Mouse (Mus musculus): Measurements from ENCODE around the gene Sstr3.

The Sstr3 gene

DNA sequence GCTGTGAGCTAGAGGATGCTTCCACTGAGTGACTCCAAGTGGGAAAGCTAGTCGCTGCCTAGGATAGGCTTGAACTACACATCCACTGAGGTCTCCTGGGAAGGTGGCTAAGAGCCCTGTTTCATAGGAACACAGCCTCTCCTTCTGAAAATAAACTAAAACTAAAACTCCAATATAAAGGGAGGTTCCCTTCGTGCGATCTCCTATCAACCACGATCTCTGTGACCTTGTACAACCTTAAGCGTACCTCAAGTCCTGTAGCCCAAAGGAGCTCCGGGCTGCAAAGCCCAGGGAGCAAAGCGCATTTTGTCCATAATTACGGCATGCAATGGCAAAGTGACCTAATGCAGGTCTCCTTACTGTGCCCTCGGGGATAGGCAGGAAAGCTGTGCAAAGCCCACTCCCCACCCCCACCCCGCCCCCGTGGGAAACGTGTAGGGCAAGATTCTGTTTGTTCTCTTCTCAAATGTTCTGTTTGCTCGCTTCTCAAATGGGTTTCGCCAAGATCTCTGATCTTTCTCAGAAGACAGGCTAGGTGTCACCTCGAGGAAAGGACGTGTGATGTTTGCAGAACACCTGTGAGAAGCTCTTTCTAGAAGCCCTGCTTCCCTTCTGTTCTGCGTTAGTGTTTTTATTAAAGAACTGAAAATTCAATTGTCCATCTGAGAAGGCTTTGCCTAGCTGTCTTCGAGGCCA, 41.9 kb downstream of the Sstr3 start:
- DNase-seq (ENCODE audit: low spot score), result no peak

DNA sequence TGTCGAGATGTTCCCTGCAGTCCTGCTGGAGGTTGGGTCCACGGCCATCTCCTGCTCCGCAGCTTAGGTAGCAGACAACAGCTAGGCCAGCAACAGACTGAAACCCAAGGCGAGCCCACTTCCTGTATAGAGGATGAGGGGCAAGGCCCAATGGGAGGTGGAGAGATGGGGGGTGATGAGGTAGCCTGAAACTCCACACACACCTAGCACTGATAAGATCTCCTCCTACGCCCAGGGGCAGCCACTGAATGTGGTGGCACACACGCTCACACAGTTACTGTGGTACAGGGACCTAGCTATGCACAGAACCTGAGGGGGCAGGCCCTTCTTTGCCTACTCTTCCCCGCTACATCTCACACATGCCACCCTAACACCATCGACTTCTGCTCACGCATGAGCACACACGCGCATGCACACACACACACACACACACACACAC, 49.5 kb downstream of the Sstr3 start, which contains the start of gene Il2rb:
Il2rb (minus strand) TSS at position 304 of the 439 bp plus-strand sequence.
- no peak for DNase-seq (ENCODE audit: low spot score)

GRCm38 (mm10) chr15:78493401-78494010, 51.0 kb downstream of the Sstr3 start:
- DNase-seq (ENCODE audit: low spot score), result no peak

DNA sequence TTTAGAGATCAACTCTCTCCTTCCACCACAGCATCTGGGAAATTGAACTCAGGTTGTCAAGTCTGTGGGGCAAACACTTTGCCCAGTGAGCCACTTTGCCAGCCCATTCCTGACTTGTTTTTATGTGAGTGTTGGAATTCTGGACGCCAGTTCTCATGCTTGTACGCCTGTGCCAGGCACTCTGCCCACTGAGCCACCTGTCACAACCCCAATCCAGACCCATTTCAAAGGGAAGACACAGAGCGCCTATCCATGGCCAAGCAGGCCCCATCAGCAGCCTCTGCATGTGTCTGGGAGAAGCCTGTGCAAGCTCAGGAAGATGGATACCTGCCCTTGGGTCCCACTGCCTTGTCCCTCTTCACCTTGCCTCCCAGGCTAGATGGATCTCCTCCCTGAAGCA, 53.2 kb downstream of the Sstr3 start:
- DNase-seq (ENCODE audit: low spot score), result no peak

DNA sequence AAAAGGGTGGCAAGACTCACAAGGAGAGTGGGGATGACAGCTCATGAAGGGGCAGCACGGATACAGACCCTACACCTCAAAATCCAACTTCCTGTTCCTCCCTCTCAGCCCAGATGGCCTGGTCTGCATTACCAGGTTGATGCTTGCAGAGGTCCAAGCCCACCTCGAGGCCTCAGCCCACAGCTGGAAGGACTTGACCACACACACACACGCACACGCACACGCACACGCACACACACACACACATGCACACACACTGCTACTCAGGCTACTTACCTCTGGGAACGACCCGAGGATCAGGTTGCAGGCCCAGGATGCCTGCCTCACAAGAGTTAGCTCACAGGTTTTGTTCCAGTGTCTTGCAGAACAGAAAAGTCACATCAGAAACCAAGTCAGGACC, 54.6 kb downstream of the Sstr3 start:
- no peak for DNase-seq (ENCODE audit: low spot score)

DNA sequence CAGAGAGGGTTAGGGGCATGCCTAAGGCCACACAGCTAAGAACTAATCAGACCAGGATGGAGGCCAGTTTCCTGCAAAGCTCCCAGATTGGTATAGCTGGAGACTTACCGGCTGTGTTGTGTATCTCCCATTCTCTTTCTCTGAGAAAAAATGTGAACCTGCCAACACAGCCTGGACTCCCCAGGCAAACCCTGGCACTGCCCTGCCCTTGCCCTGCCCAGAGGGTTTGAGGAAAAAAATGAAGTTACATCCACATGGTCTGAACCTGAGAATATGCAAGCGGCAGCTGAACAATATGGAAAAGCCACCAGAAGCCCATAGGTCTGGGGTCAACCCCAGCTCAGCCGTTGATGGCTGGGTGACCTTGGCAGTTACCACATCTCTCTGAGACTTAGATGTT, 55.2 kb downstream of the Sstr3 start:
- DNase-seq (ENCODE audit: low spot score), result no peak

DNA sequence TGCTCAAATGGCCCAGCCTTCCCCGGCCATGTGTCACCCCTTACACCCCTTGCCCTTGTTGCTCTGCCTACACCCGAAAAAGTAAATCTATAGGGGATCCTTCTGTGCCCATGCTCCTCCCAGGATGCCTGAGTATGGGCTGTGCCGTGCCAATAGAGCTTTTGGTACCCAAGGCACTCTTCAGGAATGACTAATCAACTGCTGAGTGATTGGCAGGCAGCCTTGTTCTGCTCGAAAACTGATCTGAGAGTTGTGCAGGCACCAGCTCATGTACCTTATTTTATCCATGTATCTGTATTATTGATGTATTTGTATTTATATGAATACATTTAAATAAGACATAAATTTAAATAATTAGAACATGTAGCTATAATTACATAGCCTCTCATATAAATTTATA, 57.4 kb downstream of the Sstr3 start:
- DNase-seq (ENCODE audit: low spot score), result no peak
